Mouse (Mus musculus): ENCODE data around the gene Ift81.

DNA sequence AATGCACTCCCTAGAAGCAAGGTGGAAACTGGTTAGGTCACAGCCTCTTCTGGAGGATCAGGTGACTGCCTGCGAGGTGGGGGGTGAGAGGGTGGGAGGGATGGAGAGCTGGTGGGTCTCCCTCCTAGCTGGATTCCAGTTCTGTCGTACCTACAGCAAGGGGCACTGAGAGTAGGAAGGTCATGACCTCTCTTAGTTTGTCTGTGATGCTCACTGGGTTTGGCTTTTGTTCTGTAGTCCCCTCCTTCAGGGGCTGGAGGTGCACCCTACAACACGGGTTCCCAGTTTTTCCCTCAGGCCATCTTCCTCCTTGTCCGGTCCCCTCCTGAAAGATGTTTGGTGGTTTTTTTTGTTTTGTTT lies 110.6 kb downstream of the Ift81 start:
- TF ChIP-seq CTCF (IDR thresholded peaks at IDR 0.05; ENCODE audit: borderline replicate concordance, insufficient read depth, low read length) = no peak
- TF ChIP-seq POLR2A (IDR thresholded peaks at IDR 0.05; ENCODE audit: low read depth, low read length) = no peak

Measured in embryonic fibroblast, embryonic 13.5 days (primary cell).